Mouse (Mus musculus): ENCODE data around the gene Iqsec1.

DNA sequence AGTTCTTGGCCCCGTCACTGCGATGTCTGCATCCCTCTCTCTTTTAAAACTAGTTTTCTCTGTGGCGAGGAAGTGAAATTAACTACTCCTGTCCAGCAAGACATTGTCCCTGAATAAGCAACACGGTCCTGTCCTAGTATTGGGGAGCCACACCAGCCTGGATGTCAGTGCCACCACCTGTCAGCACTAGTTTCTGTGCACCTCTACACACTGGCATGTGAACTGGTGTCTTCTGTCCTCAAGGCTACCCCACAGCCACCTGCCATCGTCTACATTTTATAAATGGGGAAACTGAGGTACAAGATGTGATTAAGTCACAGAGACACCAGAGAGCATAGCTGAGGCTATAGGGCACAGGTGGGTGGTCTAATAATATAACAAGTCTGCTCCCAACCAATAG lies 277.7 kb downstream of the Iqsec1 start:
- TF ChIP-seq CTCF (IDR thresholded peaks at IDR 0.05; ENCODE audit: borderline replicate concordance, control insufficient read depth, extremely low read depth, insufficient read depth, low read length, poor library complexity) (no peak), POLR2A (IDR thresholded peaks at IDR 0.05; ENCODE audit: control insufficient read depth, extremely low read depth, insufficient read depth, low read length, poor library complexity) (no peak)
